Mouse (Mus musculus): ENCODE measurements around the gene Cul1. TPM values are rescaled to one million over a fixed set of nuclear protein-coding genes. Genes with fewer than 3 reads are reported as not detected.
A peak's percentile ranks its signal among the peaks of the same experiment; 100 is the strongest.

The Cul1 gene
- total and polyA plus RNA-seq, 3 experiments, result 63.6 to 155 (median 108) TPM

DNA sequence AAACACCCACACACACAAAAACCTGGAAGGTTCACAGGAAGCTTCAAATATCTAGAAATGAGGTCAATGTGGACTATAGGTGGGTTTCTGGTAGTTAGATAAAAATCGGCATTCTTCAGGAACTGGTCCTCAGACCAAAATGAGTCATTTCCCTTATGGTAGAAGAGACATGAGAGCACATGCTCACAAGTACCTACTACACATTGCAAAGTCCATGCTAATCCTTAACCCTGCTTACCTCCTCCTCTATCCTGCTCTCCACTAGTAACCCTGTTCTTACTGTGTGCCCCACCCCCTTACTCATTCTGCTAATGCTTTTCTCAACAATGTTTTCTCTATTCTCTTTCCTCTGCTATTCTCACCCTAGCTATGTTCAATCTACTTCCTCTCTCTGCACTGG, 74.5 kb downstream of the Cul1 start:
- Histone ChIP-seq H3K9me3 (replicated peaks; ENCODE audit: low read length) (no peaks in the 10 kb centered on the region), H3K4me1 (ENCODE audit: control insufficient read depth in 1 of 2, insufficient read depth in 2 of 2) (peaks cover 6 to 29% of the 10 kb centered on the region in 2 experiments), H3K79me2 (replicated peaks; ENCODE audit: control insufficient read depth, extremely low read depth, insufficient read depth, poor library complexity, severe bottlenecking) (no peaks in the 10 kb centered on the region), H3K27me3 (replicated peaks) (no peaks in the 10 kb centered on the region), H3K9ac (ENCODE audit: insufficient read depth, low read depth) (no peak overlapping the region), H3K4me3 (replicated peaks in 1 of 3; ENCODE audit: low read depth in 2 of 3, low read length in 2 of 3, poor library complexity in 1 of 3) (no peak overlapping the region), H3K4me2 (ENCODE audit: insufficient read depth, low read depth, poor library complexity, severe bottlenecking) (no peak overlapping the region), H3K27ac (ENCODE audit: insufficient read depth, low read depth) (peak overlapping the region; percentile 61; the same call in 1 of the 2 replicates), H3K36me3 (replicated peaks in 1 of 2; ENCODE audit: control insufficient read depth in 1 of 2, insufficient read depth in 1 of 2, low read length in 1 of 2) (peaks cover 66 to 93% of the 10 kb centered on the region in 2 experiments)
- dilution Hi-C loops (cut with MboI; ENCODE audit: extremely low pct_ligation_motif_present, extremely low pct_unique_long_range_greater_than_20kb, low sequenced_read_pairs) (no loop called here), in situ Hi-C loops (cut with MboI; ENCODE audit: low pct_ligation_motif_present, low pct_unique_long_range_greater_than_20kb, low sequenced_read_pairs) (no loop called here)
- TF ChIP-seq MAX (IDR thresholded peaks at IDR 0.05; ENCODE audit: low read length), result peak; percentile 40; the same call in 1 of the 2 replicates
- TF ChIP-seq JUN (IDR thresholded peaks at IDR 0.05; ENCODE audit: insufficient read depth, low read depth, low read length), result no peak
- TF ChIP-seq EP300 (IDR thresholded peaks at IDR 0.05; ENCODE audit: low read length), result peak; percentile 11; the same call in 1 of the 2 replicates
- TF ChIP-seq MYC (IDR thresholded peaks at IDR 0.05; ENCODE audit: low read depth, low read length), result peak; percentile 83
- TF ChIP-seq IRF4 (IDR thresholded peaks at IDR 0.05; ENCODE audit: low read depth, low read length), result peak; percentile 23; the same call in 1 of the 2 replicates
- peak; percentile 25; the same call in 1 of the 2 replicates for TF ChIP-seq BHLHE40 (IDR thresholded peaks at IDR 0.05; ENCODE audit: low read depth, low read length)
- TF ChIP-seq CHD2 (IDR thresholded peaks at IDR 0.05; ENCODE audit: low read length), result peak; percentile 23; the same call in 1 of the 2 replicates
- TF ChIP-seq ETS1 (conservative IDR thresholded peaks at IDR 0.05; ENCODE audit: low read depth, low read length), result 0 out of 2 replicates have a peak, but pooled peaks have one; percentile 9
- no peak for TF ChIP-seq ZNF384 (IDR thresholded peaks at IDR 0.05; ENCODE audit: low read depth, low read length)
- peak; percentile 28 for DNase-seq (ENCODE audit: extremely low read depth)

DNA sequence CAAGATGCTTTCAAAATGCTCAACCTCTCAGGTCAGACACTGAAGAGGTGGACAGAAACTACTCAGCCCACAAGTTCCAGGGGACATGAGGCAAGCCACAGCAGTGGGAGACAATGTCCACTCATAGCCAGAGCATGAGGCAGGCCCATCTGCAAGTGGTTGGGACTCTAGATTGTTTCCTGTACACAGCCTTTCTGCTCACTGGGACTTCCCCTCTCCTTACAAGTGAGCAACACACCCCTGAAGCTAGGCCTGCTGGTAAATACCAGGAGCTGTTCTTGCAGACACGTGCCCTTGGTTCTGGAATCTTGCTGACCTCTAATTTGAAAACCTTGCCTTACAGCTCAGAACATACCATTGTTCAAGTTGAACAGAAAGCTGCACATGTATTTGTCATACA, 79.3 kb downstream of the Cul1 start:
- peaks cover 6 to 44% of the 10 kb centered on the region in 2 experiments for H3K4me1 ChIP-seq (ENCODE audit: control insufficient read depth in 1 of 2, insufficient read depth in 2 of 2)
- no peak overlapping the region; the same call in 1 of the 2 replicates for H3K4me2 ChIP-seq (ENCODE audit: insufficient read depth, low read depth, poor library complexity, severe bottlenecking)
- H3K9me3 ChIP-seq (replicated peaks; ENCODE audit: low read length), result no peaks in the 10 kb centered on the region
- H3K27ac ChIP-seq (ENCODE audit: insufficient read depth, low read depth), result peak overlapping the region; percentile 62
- no peaks in the 10 kb centered on the region; the same call in 1 of the 2 replicates for H3K79me2 ChIP-seq (replicated peaks; ENCODE audit: control insufficient read depth, extremely low read depth, insufficient read depth, poor library complexity, severe bottlenecking)
- H3K4me3 ChIP-seq (replicated peaks in 1 of 3; ENCODE audit: low read depth in 2 of 3, low read length in 2 of 3, poor library complexity in 1 of 3), result no peak overlapping the region
- no peak overlapping the region for H3K9ac ChIP-seq (ENCODE audit: insufficient read depth, low read depth)
- dilution Hi-C loops (cut with MboI; ENCODE audit: extremely low pct_ligation_motif_present, extremely low pct_unique_long_range_greater_than_20kb, low sequenced_read_pairs) (no loop called here), in situ Hi-C loops (cut with MboI; ENCODE audit: low pct_ligation_motif_present, low pct_unique_long_range_greater_than_20kb, low sequenced_read_pairs) (no loop called here)
- peak; percentile 76 for DNase-seq (ENCODE audit: extremely low read depth)
- H3K27me3 ChIP-seq (replicated peaks), result no peaks in the 10 kb centered on the region
- H3K36me3 ChIP-seq (replicated peaks in 1 of 2; ENCODE audit: control insufficient read depth in 1 of 2, insufficient read depth in 1 of 2, low read length in 1 of 2), result peaks cover 46 to 83% of the 10 kb centered on the region in 2 experiments
- TF ChIP-seq SIN3A (IDR thresholded peaks at IDR 0.05; ENCODE audit: low read length) (peak; percentile 88), BHLHE40 (IDR thresholded peaks at IDR 0.05; ENCODE audit: low read depth, low read length) (peak; percentile 99), GABPA (IDR thresholded peaks at IDR 0.05; ENCODE audit: insufficient replicate concordance, low read depth, low read length) (no peak), TCF12 (IDR thresholded peaks at IDR 0.05; ENCODE audit: low read depth, low read length) (peak; percentile 87), NRF1 (IDR thresholded peaks at IDR 0.05; ENCODE audit: low read depth, low read length) (no peak), ZMIZ1 (IDR thresholded peaks at IDR 0.05; ENCODE audit: low read depth, low read length) (0 out of 2 replicates have a peak, but pooled peaks have one; percentile 30), UBTF (IDR thresholded peaks at IDR 0.05; ENCODE audit: low read depth, low read length) (no peak), MAX (IDR thresholded peaks at IDR 0.05; ENCODE audit: low read length) (peak; percentile 93), JUN (IDR thresholded peaks at IDR 0.05; ENCODE audit: insufficient read depth, low read depth, low read length) (peak; percentile 62), JUND (conservative IDR thresholded peaks at IDR 0.05; ENCODE audit: low read depth, low read length) (peak; percentile 81), KAT2A (IDR thresholded peaks at IDR 0.05; ENCODE audit: insufficient replicate concordance, low read length) (no peak), USF1 (IDR thresholded peaks at IDR 0.05; ENCODE audit: low read depth, low read length) (peak; percentile 37), POLR2AphosphoS2 (IDR thresholded peaks at IDR 0.05; ENCODE audit: low read depth, low read length) (no peak; the same call in 1 of the 2 replicates), POLR2A (IDR thresholded peaks at IDR 0.05; ENCODE audit: low read depth, low read length) (no peak; the same call in 1 of the 2 replicates), ZNF384 (IDR thresholded peaks at IDR 0.05; ENCODE audit: low read depth, low read length) (no peak), MAZ (IDR thresholded peaks at IDR 0.05; ENCODE audit: low read depth, low read length) (peak; percentile 36; the same call in 1 of the 2 replicates), RAD21 (IDR thresholded peaks at IDR 0.05; ENCODE audit: low read depth, low read length) (no peak; the same call in 1 of the 2 replicates), SMC3 (IDR thresholded peaks at IDR 0.05; ENCODE audit: low read depth, low read length) (peak; percentile 18), TBP (conservative IDR thresholded peaks at IDR 0.05; ENCODE audit: low read depth, low read length) (no peak), ETS1 (conservative IDR thresholded peaks at IDR 0.05; ENCODE audit: low read depth, low read length) (peak; percentile 84), NELFE (IDR thresholded peaks at IDR 0.05; ENCODE audit: low read depth, low read length) (0 out of 2 replicates have a peak, but pooled peaks have one; percentile 26), MAFK (IDR thresholded peaks at IDR 0.05; ENCODE audit: insufficient replicate concordance, low read length) (peak; percentile 67), CTCF (conservative IDR thresholded peaks at IDR 0.05 in 1 of 2, IDR thresholded peaks at IDR 0.05 in 1 of 2; ENCODE audit: low read depth in 2 of 2, low read length in 2 of 2) (no peak), ELF1 (IDR thresholded peaks at IDR 0.05; ENCODE audit: low read depth, low read length) (peak; percentile 59; the same call in 1 of the 2 replicates), HCFC1 (IDR thresholded peaks at IDR 0.05; ENCODE audit: low read depth, low read length) (no peak; the same call in 1 of the 2 replicates), EP300 (IDR thresholded peaks at IDR 0.05; ENCODE audit: low read length) (peak; percentile 86), MEF2A (IDR thresholded peaks at IDR 0.05; ENCODE audit: borderline replicate concordance, low read depth, low read length) (peak; percentile 87), CHD1 (IDR thresholded peaks at IDR 0.05; ENCODE audit: low read depth, low read length) (no peak), CHD2 (IDR thresholded peaks at IDR 0.05; ENCODE audit: low read length) (peak; percentile 44)

Data from CH12.LX (cell line).